Mouse (Mus musculus) hindbrain, embryonic 13.5 days (tissue): ENCODE data around the gene Arl4a. TPM values are rescaled to one million over a fixed set of nuclear protein-coding genes. Genes with fewer than 3 reads are reported as not detected.
A peak's percentile ranks its signal among the peaks of the same experiment; 100 is the strongest.

ENCODE experiments used
- ATAC-seq: fragments of 200-750 bp; cut with Nextera tagmentation; 2 replicates; pipeline ENCODE4 v1.8.0; 2017; ENCODE audit warnings: moderate TSS enrichment; ENCODE audit not compliant: low FRiP score
- H3K27ac ChIP-seq: fragments of 300-500 bp; sonication (generic); 2 replicates; pipeline ENCODE4 v1.5.1; 2015; ENCODE audit warnings: inconsistent platforms, mild to moderate bottlenecking, moderate library complexity
- H3K27me3 ChIP-seq: fragments of 300-500 bp; sonication (generic); 2 replicates; pipeline ENCODE4 v1.6.1; 2015; ENCODE audit warnings: mild to moderate bottlenecking, inconsistent platforms
- H3K36me3 ChIP-seq: fragments of 300-500 bp; sonication (generic); 2 replicates; pipeline ENCODE4 v1.6.1; 2015; ENCODE audit warnings: mild to moderate bottlenecking, inconsistent platforms
- H3K4me1 ChIP-seq: fragments of 300-500 bp; sonication (generic); replicated peaks from 2 replicates; pipeline ENCODE4 v1.6.1; 2015; ENCODE audit warnings: inconsistent platforms
- H3K4me2 ChIP-seq: fragments of 300-500 bp; sonication (generic); 2 replicates; pipeline ENCODE4 v1.6.1; 2015; ENCODE audit warnings: inconsistent platforms, mild to moderate bottlenecking, moderate library complexity
- H3K4me3 ChIP-seq: fragments of 300-500 bp; sonication (generic); 2 replicates; pipeline ENCODE4 v1.5.1; 2015; ENCODE audit warnings: mild to moderate bottlenecking, inconsistent platforms
- H3K9ac ChIP-seq: fragments of 300-500 bp; sonication (generic); 2 replicates; pipeline ENCODE4 v1.6.1; 2015; ENCODE audit warnings: mild to moderate bottlenecking, inconsistent platforms
- H3K9me3 ChIP-seq: fragments of 300-500 bp; sonication (generic); 2 replicates; pipeline ENCODE4 v1.6.1; 2016; ENCODE audit warnings: inconsistent platforms
- WGBS: fragments of 180-500 bp; shearing (Covaris S2); methylation state at CpG from one replicate; pipeline ENCODE4 v1.1.7; 2015; 5-methylcytosine and 5-hydroxymethylcytosine counted together
- polyA plus RNA-seq: library from polyadenylated mRNA; unstranded; fragments of >200 nt; fragmentation: Nextera tagmentation; extraction: Ambion mirVana; gene quantifications from 2 replicates; pipeline ENCODE4 v1.2.1, GENCODE M21; 2015

Arl4a gene
- polyA plus RNA-seq, 1 experiment from 2014 or later, result 139 TPM

- 26% methylated on average over 4 of the region's 4 CpGs for WGBS
- Histone ChIP-seq H3K4me1 (peaks cover 9% of the 10 kb centered on the region), H3K9ac (no peak overlapping the region), H3K27me3 (no peaks in the 10 kb centered on the region), H3K4me3 (no peak overlapping the region), H3K36me3 (no peaks in the 10 kb centered on the region), H3K9me3 (no peaks in the 10 kb centered on the region), H3K27ac (no peak overlapping the region), H3K4me2 (no peak overlapping the region)
- ATAC-seq, result no peak; the same call in 1 of the 2 replicates
These were observed 39.0 kb downstream of the Arl4a start for GRCm38 (mm10) chr12:39998853-39999195.

GRCm38 (mm10) chr12:39998070-39998852 is 39.6 kb downstream of the Arl4a start:
- no peaks in the 10 kb centered on the region for H3K36me3 ChIP-seq
- H3K27me3 ChIP-seq, result no peaks in the 10 kb centered on the region
- no peaks in the 10 kb centered on the region for H3K9me3 ChIP-seq
- no peak overlapping the region for H3K9ac ChIP-seq
- WGBS, result 14% methylated on average over 9 of the region's 9 CpGs
- H3K27ac ChIP-seq, result no peak overlapping the region
- H3K4me1 ChIP-seq, result peaks cover 9% of the 10 kb centered on the region
- H3K4me2 ChIP-seq, result no peak overlapping the region
- no peak overlapping the region for H3K4me3 ChIP-seq
- peak; percentile 63; the same call in 1 of the 2 replicates for ATAC-seq

- Histone ChIP-seq H3K4me2 (no peak overlapping the region), H3K9me3 (no peaks in the 10 kb centered on the region)
- 14% methylated on average over 4 of the region's 4 CpGs for WGBS
These were observed 40.2 kb downstream of the Arl4a start for GRCm38 (mm10) chr12:39997651-39998050.

GRCm38 (mm10) chr12:39996015-39996414 is 41.8 kb downstream of the Arl4a start:
- Histone ChIP-seq H3K27ac (no peak overlapping the region), H3K4me3 (no peak overlapping the region), H3K9ac (no peak overlapping the region), H3K27me3 (no peaks in the 10 kb centered on the region), H3K4me1 (peaks cover 17% of the 10 kb centered on the region), H3K9me3 (no peaks in the 10 kb centered on the region), H3K4me2 (no peak overlapping the region), H3K36me3 (no peaks in the 10 kb centered on the region)
- no peak for ATAC-seq
- WGBS, result 75% methylated on average over 5 of the region's 5 CpGs

More at GRCm38 (mm10) chr12:39997651-39998050, 40.2 kb downstream of the Arl4a start:
- no peak overlapping the region for H3K9ac ChIP-seq
- H3K4me1 ChIP-seq, result peaks cover 9% of the 10 kb centered on the region
- H3K4me3 ChIP-seq, result no peak overlapping the region
- no peak overlapping the region for H3K27ac ChIP-seq
- ATAC-seq, result no peak
- H3K27me3 ChIP-seq, result no peaks in the 10 kb centered on the region
- H3K36me3 ChIP-seq, result no peaks in the 10 kb centered on the region

GRCm38 (mm10) chr12:39995609-39996008 is 42.2 kb downstream of the Arl4a start:
- 80% methylated on average over 1 of the region's 1 CpGs for WGBS
- Histone ChIP-seq H3K9ac (no peak overlapping the region), H3K36me3 (no peaks in the 10 kb centered on the region), H3K27me3 (no peaks in the 10 kb centered on the region), H3K4me2 (no peak overlapping the region), H3K4me3 (no peak overlapping the region), H3K4me1 (peaks cover 17% of the 10 kb centered on the region), H3K9me3 (no peaks in the 10 kb centered on the region), H3K27ac (no peak overlapping the region)
- ATAC-seq, result no peak

GRCm38 (mm10) chr12:39992767-39993302 is 45.0 kb downstream of the Arl4a start:
- Histone ChIP-seq H3K4me2 (no peak overlapping the region), H3K4me3 (no peak overlapping the region), H3K9me3 (no peaks in the 10 kb centered on the region), H3K9ac (no peak overlapping the region), H3K27ac (no peak overlapping the region), H3K4me1 (peaks cover 8% of the 10 kb centered on the region), H3K27me3 (no peaks in the 10 kb centered on the region), H3K36me3 (no peaks in the 10 kb centered on the region)
- 83% methylated on average over 6 of the region's 6 CpGs for WGBS
- no peak for ATAC-seq

GRCm38 (mm10) chr12:39990830-39991780 is 46.7 kb downstream of the Arl4a start:
- peak; percentile 63; the same call in 1 of the 2 replicates for ATAC-seq
- WGBS, result 14% methylated on average over 4 of the region's 4 CpGs
- H3K4me3 ChIP-seq, result no peak overlapping the region

GRCm38 (mm10) chr12:39989136-39989535 is 48.7 kb downstream of the Arl4a start:
- 97% methylated on average over 4 of the region's 4 CpGs for WGBS
- Histone ChIP-seq H3K4me2 (no peak overlapping the region), H3K27ac (no peak overlapping the region), H3K9ac (no peak overlapping the region), H3K27me3 (no peaks in the 10 kb centered on the region), H3K36me3 (no peaks in the 10 kb centered on the region), H3K9me3 (no peaks in the 10 kb centered on the region), H3K4me3 (no peak overlapping the region), H3K4me1 (peaks cover 8% of the 10 kb centered on the region)
- no peak for ATAC-seq

More at GRCm38 (mm10) chr12:39990830-39991780, 46.7 kb downstream of the Arl4a start:
- no peaks in the 10 kb centered on the region for H3K36me3 ChIP-seq
- H3K4me1 ChIP-seq, result peaks cover 8% of the 10 kb centered on the region
- H3K9me3 ChIP-seq, result no peaks in the 10 kb centered on the region
- H3K9ac ChIP-seq, result no peak overlapping the region
- H3K27ac ChIP-seq, result no peak overlapping the region
- no peak overlapping the region for H3K4me2 ChIP-seq
- no peaks in the 10 kb centered on the region for H3K27me3 ChIP-seq

GRCm38 (mm10) chr12:39987177-39987576 is 50.6 kb downstream of the Arl4a start:
- H3K36me3 ChIP-seq, result no peaks in the 10 kb centered on the region
- no peaks in the 10 kb centered on the region for H3K9me3 ChIP-seq
- ATAC-seq, result no peak
- H3K4me2 ChIP-seq, result no peak overlapping the region
- H3K27ac ChIP-seq, result no peak overlapping the region
- no peak overlapping the region for H3K4me3 ChIP-seq
- no peaks in the 10 kb centered on the region for H3K27me3 ChIP-seq
- peaks cover 8% of the 10 kb centered on the region for H3K4me1 ChIP-seq
- 83% methylated on average over 4 of the region's 4 CpGs for WGBS
- H3K9ac ChIP-seq, result no peak overlapping the region

GRCm38 (mm10) chr12:39985639-39986038 is 52.2 kb downstream of the Arl4a start:
- H3K36me3 ChIP-seq, result no peaks in the 10 kb centered on the region
- H3K27me3 ChIP-seq, result no peaks in the 10 kb centered on the region
- WGBS, result 93% methylated on average over 7 of the region's 7 CpGs
- ATAC-seq, result no peak
- H3K9ac ChIP-seq, result no peak overlapping the region
- H3K4me3 ChIP-seq, result no peak overlapping the region
- no peaks in the 10 kb centered on the region for H3K9me3 ChIP-seq
- no peak overlapping the region for H3K4me2 ChIP-seq
- no peak overlapping the region for H3K27ac ChIP-seq
- no peaks in the 10 kb centered on the region for H3K4me1 ChIP-seq

GRCm38 (mm10) chr12:39979792-39980191 is 58.0 kb downstream of the Arl4a start:
- Histone ChIP-seq H3K4me2 (no peak overlapping the region), H3K9me3 (no peaks in the 10 kb centered on the region), H3K36me3 (no peaks in the 10 kb centered on the region), H3K4me3 (no peak overlapping the region), H3K27me3 (no peaks in the 10 kb centered on the region), H3K4me1 (peaks cover 16% of the 10 kb centered on the region), H3K27ac (no peak overlapping the region), H3K9ac (no peak overlapping the region)
- WGBS, result 88% methylated on average over 1 of the region's 1 CpGs
- ATAC-seq, result no peak

- H3K36me3 ChIP-seq, result no peaks in the 10 kb centered on the region
- WGBS, result 95% methylated on average over 5 of the region's 5 CpGs
- no peak for ATAC-seq
- H3K9me3 ChIP-seq, result no peaks in the 10 kb centered on the region
- no peak overlapping the region for H3K4me2 ChIP-seq
- no peaks in the 10 kb centered on the region for H3K27me3 ChIP-seq
- no peak overlapping the region for H3K4me3 ChIP-seq
- peaks cover 23% of the 10 kb centered on the region for H3K4me1 ChIP-seq
- no peak overlapping the region for H3K9ac ChIP-seq
- H3K27ac ChIP-seq, result no peak overlapping the region
These were observed 58.8 kb downstream of the Arl4a start for GRCm38 (mm10) chr12:39979066-39979465.
